In genomic region chr8:75194473-75195071, GRCm38 (mm10) we compare ENCODE assay signal across 10 mouse cellular contexts. TPM values are rescaled to one million over a fixed set of nuclear protein-coding genes. Genes with fewer than 3 reads are reported as not detected.
DNase-seq lines count a peak whose midpoint lies in the region; ATAC-seq lines count a peak whose summit lies in the region.
"Had no signal": no experiment of that assay in that cellular context is flagged by ENCODE, and none has a peak within 500 bp of the region (broad histone marks: within the 10 kb centered on the region; RNA-seq: fewer than 3 reads in every experiment).

No protein-coding gene starts in this region.

- no peak overlapping the region for H3K9ac ChIP-seq in kidney, embryonic 14.5 days (ENCODE audit: low read depth, low read length)
- no peak overlapping the region for H3K9ac ChIP-seq in hindbrain, embryonic 14.5 days
- H3K9ac ChIP-seq: liver, embryonic 14.5 days; neural tube, embryonic 12.5 days had no signal

- H3K4me2 ChIP-seq in kidney, embryonic 14.5 days (replicated peaks; ENCODE audit: low read depth, low read length): no peak overlapping the region
- no peak overlapping the region for H3K4me2 ChIP-seq in hindbrain, embryonic 14.5 days (replicated peaks)
- H3K4me2 ChIP-seq: heart, embryonic 11.5 days; neural tube, embryonic 12.5 days had no signal

- H3K4me1 ChIP-seq in kidney, embryonic 14.5 days (ENCODE audit: control insufficient read depth, insufficient read depth, low read length): no peaks in the 10 kb centered on the region
- H3K4me1 ChIP-seq in hindbrain, embryonic 14.5 days (replicated peaks; ENCODE audit: control insufficient read depth, insufficient read depth, low read length): no peaks in the 10 kb centered on the region
- H3K4me1 ChIP-seq: neural tube, embryonic 12.5 days had no signal

- no peaks in the 10 kb centered on the region for H3K27me3 ChIP-seq in kidney, embryonic 14.5 days (ENCODE audit: control insufficient read depth, insufficient read depth, low read length)
- H3K27me3 ChIP-seq in hindbrain, embryonic 14.5 days (ENCODE audit: control insufficient read depth, insufficient read depth, low read length): no peaks in the 10 kb centered on the region
- H3K27me3 ChIP-seq: neural tube, embryonic 12.5 days had no signal

- peak; percentile 28; the same call in 1 of the 2 replicates for ATAC-seq in kidney, embryonic 14.5 days (ENCODE audit: low FRiP score, low TSS enrichment)
- ATAC-seq in hindbrain, embryonic 14.5 days (ENCODE audit: low FRiP score): peak; percentile 61; the same call in 1 of the 2 replicates

- no peaks in the 10 kb centered on the region for H3K9me3 ChIP-seq in kidney, embryonic 14.5 days (ENCODE audit: control insufficient read depth, low read length)
- no peaks in the 10 kb centered on the region for H3K9me3 ChIP-seq in hindbrain, embryonic 14.5 days (ENCODE audit: control insufficient read depth, low read length)
- H3K9me3 ChIP-seq: neural tube, embryonic 12.5 days had no signal

- H3K27ac ChIP-seq in kidney, embryonic 14.5 days (ENCODE audit: low read depth, low read length): no peak overlapping the region
- H3K27ac ChIP-seq in hindbrain, embryonic 14.5 days: no peak overlapping the region
- H3K27ac ChIP-seq: liver, embryonic 14.5 days; neural tube, embryonic 12.5 days had no signal

- DNase-seq in kidney, postnatal 36 days: no peak
- DNase-seq in 416B (ENCODE audit: low read depth) (peak; percentile 35), ES-CJ7 (ENCODE audit: low read depth, low spot score) (peak; percentile 61), adipocyte (ENCODE audit: low spot score) (no peak)
- no peak for DNase-seq in hindbrain, embryonic 14.5 days (ENCODE audit: low spot score)
- DNase-seq in left cerebral cortex, adult 18-20 months (ENCODE audit: low spot score in 2 of 2): no peak

- H3K4me3 ChIP-seq in kidney, embryonic 14.5 days (ENCODE audit: low read length): no peak overlapping the region
- H3K4me3 ChIP-seq in hindbrain, embryonic 14.5 days (replicated peaks; ENCODE audit: low read length): no peak overlapping the region
- H3K4me3 ChIP-seq: neural tube, embryonic 12.5 days had no signal

- H3K36me3 ChIP-seq in kidney, embryonic 14.5 days (ENCODE audit: control insufficient read depth, insufficient read depth, low read length): no peaks in the 10 kb centered on the region
- no peaks in the 10 kb centered on the region for H3K36me3 ChIP-seq in hindbrain, embryonic 14.5 days (replicated peaks; ENCODE audit: control insufficient read depth, insufficient read depth)
- H3K36me3 ChIP-seq: neural tube, embryonic 12.5 days had no signal

- 43% methylated on average over 4 of the region's 4 CpGs for WGBS in kidney, embryonic 14.5 days
- 25% methylated on average over 4 of the region's 4 CpGs for WGBS in hindbrain, embryonic 14.5 days

RNA-seq across cellular contexts. Expression of gene Rasd2, which starts 19.2 kb away (rescaled TPM):
- polyA plus RNA-seq in kidney, embryonic 14.5 days (2014; fragmentation: Nextera tagmentation; extraction: Ambion mirVana): 1.2 and 1.9 TPM in 2 replicates
- 4.6 TPM in 2 replicates for polyA plus RNA-seq in hindbrain, embryonic 14.5 days (2014; fragmentation: Nextera tagmentation; extraction: Ambion mirVana)
- 100 to 1,000 TPM; 109 to 128 TPM for total RNA-seq in left cerebral cortex, adult 18-20 months (2021)
- polyA plus RNA-seq: liver, embryonic 14.5 days had no signal

Comparison
In these comparisons a context has a peak if more than half of its experiments do, and no peak if none do; other contexts are left out.
1. DNase-seq: peak in 416B (single experiment) and ES-CJ7 (single experiment); none in kidney, postnatal 36 days (0 of 2), hindbrain, embryonic 14.5 days (single experiment), adipocyte (single experiment) and left cerebral cortex, adult 18-20 months (0 of 2).